Mouse (Mus musculus) mouse embryonic stem cell (cell line): ENCODE measurements at regions not wholly inside any gene's neighbourhood (a gene's known extent, or its start where the extent isn't known, plus 50 kb on each side); places are given as distances from the start of the nearest gene placed in this dataset.

Source experiments
- in situ Hi-C, 2 experiments: fragments of 300-500 bp; cut with MboI; formaldehyde crosslinking; loops; 1 replicate in 1 of 2; 3 replicates in 1 of 2; pipeline ENCODE4 v1.14.3; 2019 to 2020; ENCODE audit warnings: low sequenced_read_pairs in 2 of 2, low pct_unique_long_range_greater_than_20kb in 1 of 2, mixed read lengths in 1 of 2; ENCODE audit not compliant: unreplicated experiment in 1 of 2

DNA sequence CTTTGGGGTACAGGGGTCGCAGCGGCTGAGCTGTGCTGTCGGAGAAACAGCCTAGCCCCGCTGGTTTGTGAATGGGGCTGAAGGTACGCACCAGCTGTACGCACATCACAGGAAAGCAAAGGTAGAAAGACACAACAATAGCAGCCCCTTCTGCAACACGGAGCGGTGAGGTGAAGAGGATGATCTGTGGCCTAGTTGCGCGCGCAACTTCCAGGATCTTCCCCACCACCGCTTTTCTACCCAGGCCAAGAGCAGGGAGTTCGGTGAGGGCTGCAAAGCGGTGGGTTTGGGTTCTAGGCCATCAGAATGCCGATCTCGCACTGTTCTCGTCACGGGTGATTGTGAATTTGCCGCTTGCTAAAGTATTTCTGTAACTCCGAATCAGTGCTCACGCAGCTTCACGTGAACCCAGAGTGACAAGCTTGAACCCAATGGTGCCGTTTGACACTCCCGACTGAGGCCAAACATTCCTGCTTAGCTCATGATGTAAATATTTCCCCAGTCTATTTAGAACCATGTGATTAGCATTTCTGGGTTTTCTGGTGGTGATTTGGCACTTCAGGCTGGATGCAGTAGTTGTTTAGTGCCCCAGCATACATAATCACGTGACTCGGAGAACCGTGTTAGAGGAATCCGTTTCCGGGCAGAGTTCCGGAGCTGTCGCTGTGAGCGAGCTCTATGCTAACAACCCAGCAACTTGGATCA lies 54.7 kb downstream of the Cryaa start:
- in situ Hi-C loops: no loop called here

DNA sequence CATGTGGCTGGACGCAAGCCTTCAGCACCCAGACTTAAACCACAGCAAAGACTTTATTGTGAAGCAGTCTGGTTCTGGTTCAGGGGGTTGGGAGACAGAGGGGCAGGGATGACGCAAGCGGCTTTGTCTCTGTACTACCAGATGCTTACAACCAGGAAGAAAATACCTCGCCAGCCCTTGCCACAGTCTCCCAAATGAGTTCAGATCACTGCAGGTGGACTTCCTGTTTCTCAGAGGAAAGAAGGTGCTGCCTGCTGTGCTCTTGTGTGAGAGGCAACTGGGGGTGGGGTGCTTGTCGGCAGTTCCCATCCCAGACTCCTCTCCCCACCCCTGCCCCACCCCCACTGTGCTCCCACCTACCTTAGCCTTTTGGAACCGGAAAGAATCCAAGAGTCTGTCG lies 56.9 kb downstream of the Cryaa start:
- in situ Hi-C loops: no loop called here

DNA sequence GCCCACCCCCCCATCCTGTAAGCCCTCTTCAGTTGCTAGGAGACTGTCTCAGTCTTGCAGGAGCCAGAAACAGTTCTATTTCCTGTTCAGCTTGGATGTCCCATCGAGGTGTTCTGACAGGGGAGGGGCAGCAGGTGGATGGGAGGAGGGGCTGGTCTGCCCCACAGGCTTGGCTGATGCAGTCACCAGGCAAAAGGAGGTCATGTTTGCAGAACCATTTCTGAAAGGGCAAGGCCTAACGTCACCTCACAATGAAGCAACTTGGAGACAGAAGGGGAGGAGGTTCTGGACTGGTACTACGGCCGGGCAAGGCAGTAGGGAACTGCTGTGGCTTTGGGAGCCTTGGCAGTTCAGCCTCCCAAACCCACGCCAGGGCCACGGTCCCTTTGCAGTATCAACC lies 59.1 kb downstream of the Cryaa start:
- in situ Hi-C loops: no loop called here

DNA sequence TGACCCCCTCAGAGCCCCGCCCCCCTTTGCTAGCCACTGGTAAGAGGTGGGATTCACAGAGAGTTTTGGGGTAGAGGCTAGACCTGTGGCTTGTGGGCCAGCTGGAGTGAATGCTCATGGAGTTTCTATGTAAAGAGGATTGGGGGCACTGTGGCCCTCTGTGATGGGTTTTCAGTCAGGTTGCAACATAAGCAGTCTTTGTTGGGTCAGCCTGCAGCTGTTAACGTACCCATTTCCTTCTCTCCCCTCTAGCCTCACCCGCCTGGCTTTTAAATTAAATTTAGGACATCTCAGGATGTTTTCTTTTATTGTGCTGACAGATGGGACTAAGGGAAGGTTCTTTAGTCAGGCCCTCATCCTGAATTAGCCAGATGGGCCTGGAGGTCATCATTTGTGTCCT lies 60.6 kb downstream of the Cryaa start:
- in situ Hi-C loops: no loop called here

GRCm38 (mm10) chr17:31739586-31739985 lies 62.0 kb downstream of the Cryaa start:
- in situ Hi-C loops: no loop called here

DNA sequence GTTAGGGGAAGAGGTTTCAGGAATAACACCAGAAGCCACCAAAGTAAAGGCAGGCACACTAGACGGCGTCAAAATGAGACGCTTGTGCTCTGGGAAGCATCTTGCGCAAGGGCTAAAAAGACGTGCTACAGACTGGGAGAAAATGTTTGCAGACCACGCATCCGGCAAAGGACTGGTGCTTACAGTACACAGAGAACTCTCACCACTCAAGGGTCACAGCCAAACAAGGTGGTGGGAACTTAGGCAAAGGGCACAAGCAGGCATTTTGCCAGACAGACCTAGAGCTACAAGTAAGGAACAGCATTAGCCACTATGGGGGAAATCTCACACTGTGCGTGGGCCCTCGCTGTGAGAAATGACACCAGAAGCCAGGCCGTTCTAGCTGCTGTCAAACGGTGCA lies 62.5 kb downstream of the Cryaa start:
- in situ Hi-C loops: no loop called here

DNA sequence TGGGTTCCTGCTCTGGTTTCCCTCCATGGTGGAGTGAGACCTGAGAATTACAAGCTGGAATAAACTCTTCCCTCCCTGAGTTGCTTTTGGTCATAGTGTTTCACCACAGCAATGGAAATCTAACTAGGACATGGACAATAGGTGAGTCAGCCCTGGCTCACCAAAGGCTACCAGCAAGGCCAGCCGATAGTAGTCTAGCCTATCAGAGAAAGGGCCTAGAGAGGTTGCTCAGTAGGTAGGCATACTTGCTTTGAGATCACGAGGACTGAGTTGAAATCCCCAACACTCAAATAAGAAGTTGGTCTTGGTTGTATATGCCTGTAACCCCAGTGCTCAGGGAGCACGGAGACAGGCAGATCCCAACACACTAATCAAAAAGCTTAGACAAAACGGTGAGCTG lies 66.0 kb downstream of the Cryaa start:
- in situ Hi-C loops: no loop called here

DNA sequence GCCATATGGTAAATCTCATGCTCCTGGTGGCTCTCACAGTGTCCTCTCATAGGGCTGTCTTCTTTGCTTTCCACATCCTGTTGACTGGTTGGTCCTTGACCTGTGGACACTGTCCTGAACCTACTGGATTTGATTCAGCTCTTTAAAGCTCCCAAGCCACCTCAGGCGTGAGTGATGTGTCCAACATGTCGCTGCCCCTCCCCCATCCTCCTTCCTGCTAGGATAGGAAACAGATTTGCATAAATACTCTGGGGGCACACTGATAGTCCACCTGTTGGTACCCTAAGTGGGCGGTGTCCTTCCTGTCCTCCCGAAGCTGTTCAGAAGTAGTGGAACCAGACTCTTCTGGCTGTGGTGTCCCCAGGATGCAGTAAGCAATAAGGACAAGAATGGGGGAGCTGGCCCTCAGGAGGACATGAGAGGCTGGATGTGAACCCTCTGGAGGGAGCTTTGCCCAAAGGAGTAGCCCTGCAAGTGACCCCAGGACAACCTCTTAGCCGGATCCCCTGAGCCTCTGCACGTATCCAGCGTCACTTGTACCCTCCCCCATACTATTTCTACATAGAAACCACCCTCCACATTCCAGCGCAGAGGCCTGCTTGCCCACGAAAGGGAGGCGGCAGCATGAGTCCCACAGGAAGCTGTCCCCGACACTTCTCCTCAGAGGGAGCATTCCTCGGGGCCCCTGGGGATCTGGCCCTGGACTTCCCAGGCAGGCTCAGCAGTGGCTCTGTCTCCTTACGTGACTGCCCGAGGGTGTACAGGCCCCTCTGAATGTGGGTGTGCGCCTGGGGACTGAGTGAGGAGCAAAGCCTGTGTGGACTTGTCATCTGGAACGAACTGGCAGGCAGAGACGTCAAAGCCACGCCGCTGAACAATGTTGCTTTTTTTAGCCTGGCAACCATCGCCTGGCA lies 68.8 kb downstream of the Cryaa start:
- in situ Hi-C loops: no loop called here

GRCm38 (mm10) chr17:31747563-31747962 lies 70.0 kb downstream of the Cryaa start:
- in situ Hi-C loops: no loop called here

GRCm38 (mm10) chr17:31748158-31748557 lies 70.6 kb downstream of the Cryaa start:
- in situ Hi-C loops: no loop called here

DNA sequence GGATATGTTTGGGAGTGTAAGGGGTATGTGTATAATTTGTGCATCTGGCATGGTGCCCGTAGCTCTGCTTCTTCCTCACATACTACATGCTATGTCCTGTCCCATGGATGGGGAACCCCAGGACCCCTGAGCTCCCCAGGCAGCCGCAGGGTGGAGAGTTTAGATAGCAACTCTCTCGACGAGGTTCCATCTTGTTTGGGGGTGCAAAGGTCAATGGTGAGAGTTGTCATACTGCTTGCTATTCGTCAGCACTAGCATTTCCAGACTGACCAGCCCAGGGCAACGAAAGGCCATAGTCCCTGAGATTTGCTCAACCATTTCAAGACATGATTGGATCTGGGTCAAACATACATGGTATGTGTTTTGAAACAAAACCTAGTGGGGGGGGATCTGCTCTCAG lies 71.4 kb downstream of the Cryaa start:
- in situ Hi-C loops: no loop called here

GRCm38 (mm10) chr17:31751262-31751661 lies 73.7 kb downstream of the Cryaa start:
- in situ Hi-C loops: no loop called here

DNA sequence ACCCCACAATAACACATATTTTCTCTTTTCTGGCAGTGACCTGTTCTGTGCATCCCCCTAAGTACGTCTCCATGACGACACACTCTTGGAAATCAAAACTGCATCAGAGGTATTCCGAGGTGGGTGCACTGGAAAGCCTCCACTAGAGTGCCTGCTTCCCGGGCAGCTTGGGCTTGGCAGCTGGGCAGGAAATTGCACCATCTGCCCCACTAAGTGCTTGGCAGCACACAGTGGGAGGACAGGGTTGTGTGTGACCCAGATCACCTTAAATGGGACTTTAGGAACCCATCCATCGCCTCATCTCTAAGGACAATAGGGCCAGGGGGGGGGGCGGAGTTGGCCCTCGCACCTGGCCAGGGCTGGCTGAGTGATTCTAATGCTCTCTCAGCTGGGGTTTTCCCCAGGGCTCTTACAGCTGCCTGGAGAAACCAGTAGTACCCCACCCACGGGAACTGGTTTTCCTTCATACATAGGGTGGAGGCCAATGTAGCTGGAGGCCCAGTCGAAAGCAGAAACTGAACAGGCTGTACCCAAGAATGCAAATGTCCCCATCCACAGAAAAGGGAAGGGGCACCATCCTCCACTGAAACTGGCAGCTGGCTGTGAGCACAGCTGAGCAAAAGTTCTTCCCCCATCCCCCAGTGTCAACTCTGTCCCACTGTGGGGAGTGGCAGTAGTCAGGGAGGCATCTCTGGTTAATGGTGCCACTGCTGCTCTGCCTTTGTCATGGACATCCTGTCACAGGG lies 75.7 kb downstream of the Cryaa start:
- in situ Hi-C loops: no loop called here

- in situ Hi-C loops: no loop called here
Measured at GRCm38 (mm10) chr17:31753859-31754229, 76.2 kb downstream of the Cryaa start.

- in situ Hi-C loops: no loop called here
Measured at GRCm38 (mm10) chr17:31760465-31760864, 82.9 kb downstream of the Cryaa start.

- in situ Hi-C loops: no loop called here
Measured at GRCm38 (mm10) chr17:31763078-31763477, 85.5 kb downstream of the Cryaa start.

GRCm38 (mm10) chr17:31766779-31767697 lies 88.6 kb downstream of the Sik1 start:
- in situ Hi-C loops: no loop called here

- in situ Hi-C loops: no loop called here
Measured at GRCm38 (mm10) chr17:31772201-31772820, 83.3 kb downstream of the Sik1 start.
